Mouse (Mus musculus) embryonic facial prominence, embryonic 14.5 days (tissue): ENCODE measurements around the gene Bank1. TPM values are rescaled to one million over a fixed set of nuclear protein-coding genes. Genes with fewer than 3 reads are reported as not detected.

Experiments
- ATAC-seq: fragments of 200-750 bp; cut with Nextera tagmentation; 2 replicates; pipeline ENCODE4 v1.8.0; 2017; ENCODE audit warnings: low read depth, moderate number of reproducible peaks, moderate TSS enrichment
- DNase-seq: peaks from one replicate; pipeline ENCODE4 v3.0.0-alpha.2; 2015; ENCODE audit warnings: low spot score
- H3K27ac ChIP-seq: fragments of 300-500 bp; sonication (generic); replicated peaks from 2 replicates; pipeline ENCODE4 v1.5.1; 2014; ENCODE audit warnings: low read depth, mild to moderate bottlenecking, low read length, moderate library complexity
- H3K27me3 ChIP-seq: fragments of 300-500 bp; sonication (generic); replicated peaks from 2 replicates; pipeline ENCODE4 v1.6.1; 2014; ENCODE audit warnings: low read length; ENCODE audit not compliant: control insufficient read depth, insufficient read depth
- H3K36me3 ChIP-seq: fragments of 300-500 bp; sonication (generic); 2 replicates; pipeline ENCODE4 v1.6.1; 2014; ENCODE audit warnings: low read length, mixed read lengths; ENCODE audit not compliant: control insufficient read depth, insufficient read depth
- H3K4me1 ChIP-seq: fragments of 300-500 bp; sonication (generic); 2 replicates; pipeline ENCODE4 v1.6.1; 2014; ENCODE audit warnings: antibody characterized with exemption, low read length; ENCODE audit not compliant: control insufficient read depth, insufficient read depth
- H3K4me2 ChIP-seq: fragments of 300-500 bp; sonication (generic); 2 replicates; pipeline ENCODE4 v1.6.1; 2014; ENCODE audit warnings: low read depth, mild to moderate bottlenecking, low read length, moderate library complexity, mixed read lengths
- H3K4me3 ChIP-seq: fragments of 300-500 bp; sonication (generic); 2 replicates; pipeline ENCODE4 v1.5.1; 2014; ENCODE audit warnings: low read depth, mild to moderate bottlenecking, low read length
- H3K9ac ChIP-seq: fragments of 300-500 bp; sonication (generic); 2 replicates; pipeline ENCODE4 v1.6.1; 2014; ENCODE audit warnings: low read depth, mild to moderate bottlenecking, low read length, moderate library complexity, mixed read lengths
- H3K9me3 ChIP-seq: fragments of 300-500 bp; sonication (generic); 2 replicates; pipeline ENCODE4 v1.6.1; 2016; ENCODE audit warnings: low read length; ENCODE audit not compliant: control insufficient read depth
- WGBS: fragments of 180-500 bp; shearing (Covaris S2); extraction: QIAGEN DNeasy Blood & Tissue Kit; methylation state at CpG from one replicate; pipeline ENCODE4 v1.1.7; 2014; 5-methylcytosine and 5-hydroxymethylcytosine counted together
- polyA plus RNA-seq: library from polyadenylated mRNA; unstranded; fragments of >200 nt; fragmentation: Nextera tagmentation; extraction: Ambion mirVana; gene quantifications from 2 replicates; pipeline ENCODE4 v1.2.1, GENCODE M21; 2014

The Bank1 gene
- 1.00 and 1.1 TPM in 2 replicates for polyA plus RNA-seq

GRCm38 (mm10) chr3:136325783-136326182 is at the start of gene Bank1:
Bank1 (minus strand) TSS chr3:136326066.
- Histone ChIP-seq H3K36me3 (no peaks in the 10 kb centered on the region), H3K4me3 (no peak within 1 kb of the TSS), H3K27ac (no peak within 1 kb of the TSS), H3K4me2 (no peak within 1 kb of the TSS), H3K4me1 (no peaks in the 10 kb centered on the region), H3K27me3 (no peaks in the 10 kb centered on the region), H3K9ac (no peak within 1 kb of the TSS), H3K9me3 (no peaks in the 10 kb centered on the region)
- ATAC-seq (no peak), DNase-seq (no peak)
- 60% methylated on average over 5 of the region's 5 CpGs for WGBS

- Histone ChIP-seq H3K4me1 (no peaks in the 10 kb centered on the region), H3K9ac (no peak overlapping the region), H3K4me2 (no peak overlapping the region), H3K27me3 (no peaks in the 10 kb centered on the region), H3K36me3 (no peaks in the 10 kb centered on the region), H3K27ac (no peak overlapping the region), H3K4me3 (no peak overlapping the region), H3K9me3 (no peaks in the 10 kb centered on the region)
- DNase-seq, result no peak
- 69% methylated on average over 11 of the region's 11 CpGs for WGBS
- ATAC-seq, result no peak
Measured at GRCm38 (mm10) chr3:136369916-136370315, 44.0 kb upstream of the Bank1 start.

- H3K4me3 ChIP-seq, result no peak overlapping the region
- no peak overlapping the region for H3K27ac ChIP-seq
- WGBS, result 77% methylated on average over 9 of the region's 9 CpGs
- no peaks in the 10 kb centered on the region for H3K9me3 ChIP-seq
- no peaks in the 10 kb centered on the region for H3K27me3 ChIP-seq
- DNase-seq, result no peak
- no peaks in the 10 kb centered on the region for H3K4me1 ChIP-seq
- H3K36me3 ChIP-seq, result no peaks in the 10 kb centered on the region
- no peak for ATAC-seq
- no peak overlapping the region for H3K9ac ChIP-seq
- no peak overlapping the region for H3K4me2 ChIP-seq
Measured at GRCm38 (mm10) chr3:136369466-136369865, 43.6 kb upstream of the Bank1 start.

GRCm38 (mm10) chr3:136368505-136368999 is 42.7 kb upstream of the Bank1 start:
- no peak overlapping the region for H3K4me3 ChIP-seq
- no peaks in the 10 kb centered on the region for H3K9me3 ChIP-seq
- H3K4me1 ChIP-seq, result no peaks in the 10 kb centered on the region
- no peak overlapping the region for H3K9ac ChIP-seq
- no peaks in the 10 kb centered on the region for H3K27me3 ChIP-seq
- ATAC-seq (no peak), DNase-seq (no peak)
- WGBS, result 83% methylated on average over 4 of the region's 4 CpGs
- no peak overlapping the region for H3K27ac ChIP-seq
- H3K36me3 ChIP-seq, result no peaks in the 10 kb centered on the region
- no peak overlapping the region for H3K4me2 ChIP-seq

- no peak overlapping the region for H3K27ac ChIP-seq
- ATAC-seq, result no peak
- H3K4me1 ChIP-seq, result no peaks in the 10 kb centered on the region
- no peaks in the 10 kb centered on the region for H3K36me3 ChIP-seq
- DNase-seq, result no peak
- no peaks in the 10 kb centered on the region for H3K9me3 ChIP-seq
- WGBS, result 76% methylated on average over 7 of the region's 7 CpGs
- H3K4me2 ChIP-seq, result no peak overlapping the region
- H3K9ac ChIP-seq, result no peak overlapping the region
- no peak overlapping the region for H3K4me3 ChIP-seq
- H3K27me3 ChIP-seq, result no peaks in the 10 kb centered on the region
Measured at GRCm38 (mm10) chr3:136349690-136350089, 23.8 kb upstream of the Bank1 start.

GRCm38 (mm10) chr3:136348611-136349010 is 22.7 kb upstream of the Bank1 start:
- Histone ChIP-seq H3K9me3 (no peaks in the 10 kb centered on the region), H3K4me1 (no peaks in the 10 kb centered on the region), H3K36me3 (no peaks in the 10 kb centered on the region), H3K4me3 (no peak overlapping the region), H3K27me3 (no peaks in the 10 kb centered on the region), H3K4me2 (no peak overlapping the region), H3K27ac (no peak overlapping the region), H3K9ac (no peak overlapping the region)
- no peak for DNase-seq
- 63% methylated on average over 1 of the region's 1 CpGs for WGBS
- no peak for ATAC-seq

- H3K27ac ChIP-seq, result no peak overlapping the region
- H3K9me3 ChIP-seq, result no peaks in the 10 kb centered on the region
- H3K9ac ChIP-seq, result no peak overlapping the region
- ATAC-seq, result no peak
- no peaks in the 10 kb centered on the region for H3K36me3 ChIP-seq
- H3K27me3 ChIP-seq, result no peaks in the 10 kb centered on the region
- 81% methylated on average over 1 of the region's 1 CpGs for WGBS
- no peak overlapping the region for H3K4me2 ChIP-seq
- DNase-seq, result no peak
- no peaks in the 10 kb centered on the region for H3K4me1 ChIP-seq
- no peak overlapping the region for H3K4me3 ChIP-seq
Measured at GRCm38 (mm10) chr3:136347277-136347676, 21.4 kb upstream of the Bank1 start.

- DNase-seq (no peak), ATAC-seq (no peak)
- no peaks in the 10 kb centered on the region for H3K27me3 ChIP-seq
- no peaks in the 10 kb centered on the region for H3K9me3 ChIP-seq
- no peak overlapping the region for H3K4me3 ChIP-seq
- H3K36me3 ChIP-seq, result no peaks in the 10 kb centered on the region
- H3K4me1 ChIP-seq, result no peaks in the 10 kb centered on the region
- H3K27ac ChIP-seq, result no peak overlapping the region
- H3K9ac ChIP-seq, result no peak overlapping the region
- 86% methylated on average over 2 of the region's 2 CpGs for WGBS
- H3K4me2 ChIP-seq, result no peak overlapping the region
Measured at GRCm38 (mm10) chr3:136341911-136342310, 16.0 kb upstream of the Bank1 start.

GRCm38 (mm10) chr3:136339896-136340295 is 14.0 kb upstream of the Bank1 start:
- Histone ChIP-seq H3K9me3 (no peaks in the 10 kb centered on the region), H3K27me3 (no peaks in the 10 kb centered on the region), H3K4me1 (no peaks in the 10 kb centered on the region), H3K9ac (no peak overlapping the region), H3K4me2 (no peak overlapping the region), H3K36me3 (no peaks in the 10 kb centered on the region), H3K4me3 (no peak overlapping the region), H3K27ac (no peak overlapping the region)
- 66% methylated on average over 2 of the region's 2 CpGs for WGBS
- no peak for DNase-seq
- ATAC-seq, result no peak
